Mouse (Mus musculus) intestine, postnatal 0 days (tissue): ENCODE data around the gene Ccdc194. TPM values are rescaled to one million over a fixed set of nuclear protein-coding genes. Genes with fewer than 3 reads are reported as not detected.

Experiments
- ATAC-seq: fragments of 200-750 bp; cut with Nextera tagmentation; 2 replicates; pipeline ENCODE4 v1.8.0; 2017; ENCODE audit warnings: mild to moderate bottlenecking, moderate TSS enrichment, moderate library complexity
- H3K27ac ChIP-seq: fragments of 300-500 bp; sonication (generic); 2 replicates; pipeline ENCODE4 v1.5.1; 2014; ENCODE audit warnings: mild to moderate bottlenecking, low read depth, low read length, moderate library complexity
- H3K27me3 ChIP-seq: fragments of 300-500 bp; sonication (generic); replicated peaks from 2 replicates; pipeline ENCODE4 v1.6.1; 2014; ENCODE audit warnings: low read length, mixed read lengths; ENCODE audit not compliant: control insufficient read depth, insufficient read depth
- H3K36me3 ChIP-seq: fragments of 300-500 bp; sonication (generic); 2 replicates; pipeline ENCODE4 v1.6.1; 2014; ENCODE audit warnings: mild to moderate bottlenecking, moderate library complexity; ENCODE audit not compliant: control insufficient read depth, insufficient read depth
- H3K4me1 ChIP-seq: fragments of 300-500 bp; sonication (generic); replicated peaks from 2 replicates; pipeline ENCODE4 v1.6.1; 2014; ENCODE audit warnings: antibody characterized with exemption, low read length, mixed read lengths; ENCODE audit not compliant: control insufficient read depth, insufficient read depth
- H3K4me2 ChIP-seq: fragments of 300-500 bp; sonication (generic); replicated peaks from 2 replicates; pipeline ENCODE4 v1.6.1; 2014; ENCODE audit warnings: low read depth, mild to moderate bottlenecking, moderate library complexity
- H3K4me3 ChIP-seq: fragments of 300-500 bp; sonication (generic); 2 replicates; pipeline ENCODE4 v1.5.1; 2014; ENCODE audit warnings: low read depth, low read length
- H3K9ac ChIP-seq: fragments of 300-500 bp; sonication (generic); 2 replicates; pipeline ENCODE4 v1.6.1; 2014; ENCODE audit warnings: mild to moderate bottlenecking, low read depth, low read length
- H3K9me3 ChIP-seq: fragments of 300-500 bp; sonication (generic); 2 replicates; pipeline ENCODE4 v1.6.1; 2016; ENCODE audit warnings: mixed run types; ENCODE audit not compliant: control insufficient read depth
- CTCF ChIP-seq: sonication (generic); IDR thresholded peaks from 2 replicates; pipeline ENCODE4 v1.5.1; 2016; ENCODE audit warnings: low read depth, mild to moderate bottlenecking, control low read depth, antibody characterized with exemption, moderate library complexity
- WGBS: fragments of 180-500 bp; shearing (Covaris S2); extraction: QIAGEN DNeasy Blood & Tissue Kit; methylation state at CpG from one replicate; pipeline ENCODE4 v1.1.7; 2014; 5-methylcytosine and 5-hydroxymethylcytosine counted together
- polyA plus RNA-seq: library from polyadenylated mRNA; unstranded; fragments of >200 nt; fragmentation: Nextera tagmentation; extraction: Ambion mirVana; gene quantifications from 2 replicates; pipeline ENCODE4 v1.2.1, GENCODE M21; 2015

Gene Ccdc194
- polyA plus RNA-seq, 1 experiment from 2014 or later, result 0.08 TPM

DNA sequence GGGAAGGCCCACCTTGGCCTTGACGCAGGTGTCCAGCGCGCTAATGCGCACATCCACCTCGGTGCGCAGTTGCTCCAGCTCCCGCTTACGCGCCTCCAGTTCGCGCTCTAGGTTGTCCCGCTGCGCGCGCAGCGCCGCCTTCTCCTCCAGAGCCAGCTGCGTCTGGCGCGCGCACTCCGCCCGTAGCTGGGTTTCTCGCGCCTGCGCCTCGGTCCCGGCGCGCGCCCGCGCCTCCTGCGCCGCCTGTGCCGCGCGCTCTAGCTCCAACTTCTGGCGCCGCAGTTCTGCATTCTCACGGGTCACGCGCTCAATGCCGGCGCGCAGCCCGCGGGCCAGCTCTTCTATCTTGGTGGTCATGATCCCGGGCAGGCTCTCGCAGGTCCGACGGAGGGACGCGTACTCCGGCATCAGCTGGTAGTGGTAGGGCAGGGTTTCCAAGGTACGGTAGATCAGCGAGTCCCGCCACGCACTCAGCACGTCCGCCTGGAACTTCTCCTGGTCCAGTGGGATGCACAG is 17.9 kb downstream of the Ccdc194 start:
- Histone ChIP-seq H3K27me3 (peaks cover 33% of the 10 kb centered on the region), H3K4me2 (peak overlapping the region; percentile 72), H3K9me3 (no peaks in the 10 kb centered on the region), H3K36me3 (no peaks in the 10 kb centered on the region), H3K4me3 (peak overlapping the region; percentile 40), H3K9ac (0 out of 2 replicates have a peak overlapping the region, but pooled peaks have one; percentile 22), H3K4me1 (no peaks in the 10 kb centered on the region), H3K27ac (no peak overlapping the region)
- WGBS, result under 1% methylated on average over 61 of the region's 61 CpGs
- peak; percentile 68 for ATAC-seq
- no peak for TF ChIP-seq CTCF

DNA sequence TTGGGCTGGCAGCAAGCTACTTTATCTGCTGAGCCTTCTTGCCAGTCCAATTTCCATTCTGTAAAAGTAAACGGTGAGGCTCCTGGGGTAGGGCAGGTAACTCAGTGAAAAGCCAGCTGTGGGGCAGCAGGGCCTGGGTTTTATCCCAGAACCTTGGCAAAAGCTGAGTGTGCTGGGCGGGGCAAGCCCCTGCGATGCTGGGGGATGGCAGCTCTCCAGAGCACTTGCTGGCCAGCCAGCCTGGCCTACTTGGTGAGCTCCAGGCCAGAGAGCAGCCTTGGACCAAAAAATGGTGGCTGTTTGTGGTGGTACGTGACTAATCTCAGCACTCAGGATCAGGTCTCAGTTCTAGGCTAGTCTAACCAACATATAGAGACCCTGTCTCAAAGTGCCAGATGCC is 19.5 kb downstream of the Ccdc194 start:
- no peaks in the 10 kb centered on the region for H3K36me3 ChIP-seq
- no peak overlapping the region for H3K4me3 ChIP-seq
- H3K27ac ChIP-seq, result no peak overlapping the region
- peaks cover 33% of the 10 kb centered on the region for H3K27me3 ChIP-seq
- TF ChIP-seq CTCF, result no peak
- no peaks in the 10 kb centered on the region for H3K9me3 ChIP-seq
- no peaks in the 10 kb centered on the region for H3K4me1 ChIP-seq
- no peak overlapping the region for H3K4me2 ChIP-seq
- no peak for ATAC-seq
- no peak overlapping the region for H3K9ac ChIP-seq
- WGBS, result 71% methylated on average over 4 of the region's 4 CpGs

DNA sequence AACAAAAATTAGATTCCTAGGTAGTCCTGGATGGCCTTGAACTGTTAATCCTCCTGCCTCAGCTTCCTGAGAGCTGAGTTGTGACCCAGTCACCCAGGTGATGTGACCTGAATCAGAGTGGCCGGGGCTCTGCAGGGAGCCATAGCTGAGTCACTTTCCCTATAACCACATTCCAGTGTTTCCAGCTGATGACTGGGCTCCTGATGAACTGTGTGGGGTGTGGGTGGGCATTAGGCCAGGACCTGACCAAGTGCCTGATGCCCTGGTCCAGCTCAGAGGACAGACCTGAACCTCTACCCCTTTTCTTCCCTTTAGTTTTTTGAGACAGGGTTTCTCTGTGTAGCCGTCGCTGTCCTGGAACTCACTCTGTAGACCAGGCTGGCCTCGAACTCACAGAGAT is 20.2 kb downstream of the Ccdc194 start:
- no peak for ATAC-seq
- Histone ChIP-seq H3K36me3 (no peaks in the 10 kb centered on the region), H3K4me3 (no peak overlapping the region), H3K4me1 (no peaks in the 10 kb centered on the region), H3K9ac (no peak overlapping the region), H3K4me2 (no peak overlapping the region), H3K27ac (no peak overlapping the region), H3K9me3 (no peaks in the 10 kb centered on the region), H3K27me3 (peaks cover 33% of the 10 kb centered on the region)
- TF ChIP-seq CTCF, result no peak
- 90% methylated on average over 4 of the region's 4 CpGs for WGBS

DNA sequence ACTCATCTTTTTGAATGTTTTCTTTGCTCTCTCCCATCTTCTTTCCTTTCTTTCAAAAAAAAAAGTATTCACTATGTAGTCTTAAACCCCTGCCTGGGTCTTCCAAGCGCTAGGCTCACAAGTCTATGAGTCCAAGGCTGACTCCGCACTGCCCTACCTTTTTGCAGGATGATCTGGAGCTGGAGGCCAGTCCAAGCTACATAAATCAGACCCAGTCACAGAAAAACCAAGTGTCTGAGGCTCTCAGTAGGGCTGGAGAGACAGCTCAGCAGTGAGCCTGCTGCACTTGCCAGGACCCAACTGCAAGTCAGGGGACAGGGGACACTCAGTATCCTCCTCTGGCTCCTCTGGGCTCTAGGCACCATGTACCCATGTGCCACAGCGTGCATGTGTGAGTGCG is 21.2 kb downstream of the Ccdc194 start:
- H3K4me1 ChIP-seq, result no peaks in the 10 kb centered on the region
- H3K4me3 ChIP-seq, result no peak overlapping the region
- peaks cover 33% of the 10 kb centered on the region for H3K27me3 ChIP-seq
- no peak overlapping the region for H3K9ac ChIP-seq
- ATAC-seq, result no peak
- H3K27ac ChIP-seq, result no peak overlapping the region
- no peaks in the 10 kb centered on the region for H3K36me3 ChIP-seq
- WGBS, result 88% methylated on average over 4 of the region's 4 CpGs
- no peak overlapping the region for H3K4me2 ChIP-seq
- TF ChIP-seq CTCF, result no peak
- no peaks in the 10 kb centered on the region for H3K9me3 ChIP-seq

DNA sequence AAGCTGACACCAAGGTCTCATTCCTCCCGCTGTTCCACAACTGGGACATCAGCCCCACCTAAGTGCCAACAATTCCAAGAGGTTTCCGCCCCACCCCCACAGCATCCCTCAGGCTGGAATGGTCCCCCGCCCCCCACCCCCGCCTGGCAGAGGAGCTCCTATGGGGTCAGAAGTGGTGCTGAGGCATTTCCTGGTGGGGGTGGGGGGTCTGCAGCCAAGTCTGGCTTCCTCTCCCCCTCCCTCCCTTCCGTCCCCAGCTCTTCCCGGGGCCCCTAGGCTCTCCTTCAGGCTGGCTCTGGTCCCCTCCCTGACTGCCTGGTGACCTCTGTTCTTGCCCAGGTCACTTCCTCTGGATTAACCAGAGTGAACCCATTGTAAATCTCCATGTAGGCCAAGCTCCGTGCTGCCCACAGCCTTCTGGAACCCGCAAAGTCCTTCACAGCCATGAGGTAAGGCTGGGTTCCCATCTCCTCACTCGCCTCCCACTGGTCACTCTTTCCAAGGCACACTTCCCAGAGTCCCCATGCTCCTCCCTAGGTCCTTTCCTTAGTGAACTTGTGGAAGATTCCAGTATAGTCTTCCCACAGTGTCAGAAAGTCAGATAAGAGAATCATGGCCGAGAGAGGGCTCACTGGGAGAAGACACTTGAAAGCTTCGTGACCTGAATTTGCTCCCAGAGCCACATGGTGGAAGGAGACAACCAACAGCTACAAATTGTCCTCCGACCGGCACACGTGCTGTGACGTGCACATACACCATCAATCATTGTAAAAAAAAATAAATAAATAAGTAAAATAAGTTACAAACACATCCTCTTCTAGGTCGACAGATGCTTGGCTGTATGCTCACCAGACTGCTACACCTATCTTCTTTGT is 26.5 kb downstream of the Ccdc194 start:
- Histone ChIP-seq H3K27me3 (no peaks in the 10 kb centered on the region), H3K4me2 (no peak overlapping the region), H3K9ac (no peak overlapping the region), H3K36me3 (peaks cover 6% of the 10 kb centered on the region; the same call in 1 of the 2 replicates), H3K9me3 (no peaks in the 10 kb centered on the region), H3K4me3 (no peak overlapping the region), H3K4me1 (peaks cover 3% of the 10 kb centered on the region), H3K27ac (peak overlapping the region; percentile 7; the same call in 1 of the 2 replicates)
- ATAC-seq, result no peak
- WGBS, result 36% methylated on average over 16 of the region's 16 CpGs
- TF ChIP-seq CTCF, result no peak

DNA sequence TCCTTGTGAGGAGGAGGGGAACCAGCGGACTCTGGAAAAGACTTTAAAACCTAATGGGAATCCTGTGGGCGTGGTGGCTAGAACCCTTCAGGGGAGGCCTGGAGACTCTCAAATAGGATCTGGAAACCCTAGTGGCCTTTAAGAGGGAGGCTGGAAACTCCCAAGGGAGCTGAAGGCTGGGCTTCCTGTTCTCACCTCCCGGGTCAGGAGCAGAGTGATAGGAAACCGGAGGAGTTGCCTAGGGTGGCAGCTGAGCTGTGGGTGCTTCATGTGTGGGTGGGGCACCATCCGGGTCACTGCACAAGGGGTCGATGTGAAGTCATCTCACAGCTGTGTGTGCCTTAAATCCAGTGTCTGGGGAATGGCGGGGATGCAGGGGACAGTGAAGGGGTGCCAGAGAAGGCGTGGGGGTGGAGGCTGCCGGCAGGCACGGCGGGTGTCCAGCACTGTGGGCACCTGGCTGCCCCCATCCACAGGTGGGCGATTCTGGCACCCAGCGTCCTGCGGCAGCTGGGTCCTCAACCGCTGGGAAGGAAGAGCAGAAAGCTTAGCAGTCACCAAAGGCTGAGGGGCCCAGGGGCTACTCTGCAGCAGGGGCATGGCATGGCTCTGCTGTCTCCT is 27.5 kb downstream of the Ccdc194 start:
- Histone ChIP-seq H3K36me3 (peaks cover 8% of the 10 kb centered on the region; the same call in 1 of the 2 replicates), H3K4me2 (no peak overlapping the region), H3K4me3 (no peak overlapping the region), H3K27ac (peak overlapping the region; percentile 5; the same call in 1 of the 2 replicates), H3K9ac (no peak overlapping the region), H3K9me3 (no peaks in the 10 kb centered on the region), H3K27me3 (no peaks in the 10 kb centered on the region), H3K4me1 (peaks cover 3% of the 10 kb centered on the region)
- TF ChIP-seq CTCF, result no peak
- no peak for ATAC-seq
- WGBS, result 32% methylated on average over 15 of the region's 15 CpGs
